Mouse (Mus musculus): ENCODE measurements around the gene Atp13a1.
A peak's percentile ranks its signal among the peaks of the same experiment; 100 is the strongest.

The Atp13a1 gene

DNA sequence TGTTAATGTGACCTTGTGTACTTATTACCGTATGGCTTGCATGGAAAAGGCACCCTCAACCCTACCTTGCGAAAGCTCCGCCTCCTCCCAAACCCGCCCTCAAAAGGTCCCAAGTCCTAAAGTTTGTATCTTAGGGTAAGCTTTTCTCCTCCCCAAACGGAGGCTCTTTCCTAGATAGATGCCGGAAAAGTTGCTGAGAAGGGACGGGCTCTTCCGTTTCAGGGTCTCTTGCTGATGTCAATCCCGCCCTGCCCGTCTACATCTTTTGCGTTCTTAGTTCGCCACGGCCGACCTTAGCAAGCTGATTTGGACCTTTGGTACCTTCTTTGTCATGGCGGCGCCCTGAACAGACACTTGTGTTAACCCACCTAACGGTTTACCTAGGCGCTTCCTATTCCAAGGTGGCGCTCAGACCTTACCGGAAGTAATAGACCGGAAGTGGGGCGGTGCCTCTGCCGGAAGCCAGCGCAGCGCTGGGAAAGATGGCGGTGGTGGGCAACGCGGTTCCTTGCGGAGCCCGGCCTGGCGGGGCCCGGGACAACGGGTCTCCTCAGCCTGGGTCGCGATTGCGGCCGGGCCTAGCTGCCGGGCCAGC lies at the start of gene Atp13a1, which contains the start of gene Zfp866:
Atp13a1 (plus strand) TSS at position 391 of the 595 bp plus-strand sequence.
Zfp866 (minus strand) TSS at position 406 of the 595 bp plus-strand sequence.
- peak; percentile 90 for DNase-seq

DNA sequence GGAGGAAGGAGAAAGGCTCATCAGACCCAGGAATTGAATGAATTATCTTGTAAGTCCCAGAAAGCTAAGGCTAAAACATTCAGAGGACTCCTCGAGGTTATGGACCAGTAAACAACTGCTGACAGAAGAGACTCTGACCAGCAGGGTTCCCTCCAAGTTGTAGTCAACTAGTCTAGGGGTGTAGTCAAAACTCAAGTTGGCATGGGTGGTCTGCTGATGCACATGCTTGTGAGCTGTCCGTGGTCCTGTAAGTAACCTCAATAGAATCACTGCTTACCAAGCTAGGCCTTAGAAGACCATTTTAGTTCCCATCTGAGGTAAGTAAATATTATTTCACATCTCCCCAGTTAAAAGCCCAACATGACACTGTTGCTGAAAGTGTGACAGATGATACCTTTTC lies 49.7 kb upstream of the Atp13a1 start:
- no peak for DNase-seq

DNA sequence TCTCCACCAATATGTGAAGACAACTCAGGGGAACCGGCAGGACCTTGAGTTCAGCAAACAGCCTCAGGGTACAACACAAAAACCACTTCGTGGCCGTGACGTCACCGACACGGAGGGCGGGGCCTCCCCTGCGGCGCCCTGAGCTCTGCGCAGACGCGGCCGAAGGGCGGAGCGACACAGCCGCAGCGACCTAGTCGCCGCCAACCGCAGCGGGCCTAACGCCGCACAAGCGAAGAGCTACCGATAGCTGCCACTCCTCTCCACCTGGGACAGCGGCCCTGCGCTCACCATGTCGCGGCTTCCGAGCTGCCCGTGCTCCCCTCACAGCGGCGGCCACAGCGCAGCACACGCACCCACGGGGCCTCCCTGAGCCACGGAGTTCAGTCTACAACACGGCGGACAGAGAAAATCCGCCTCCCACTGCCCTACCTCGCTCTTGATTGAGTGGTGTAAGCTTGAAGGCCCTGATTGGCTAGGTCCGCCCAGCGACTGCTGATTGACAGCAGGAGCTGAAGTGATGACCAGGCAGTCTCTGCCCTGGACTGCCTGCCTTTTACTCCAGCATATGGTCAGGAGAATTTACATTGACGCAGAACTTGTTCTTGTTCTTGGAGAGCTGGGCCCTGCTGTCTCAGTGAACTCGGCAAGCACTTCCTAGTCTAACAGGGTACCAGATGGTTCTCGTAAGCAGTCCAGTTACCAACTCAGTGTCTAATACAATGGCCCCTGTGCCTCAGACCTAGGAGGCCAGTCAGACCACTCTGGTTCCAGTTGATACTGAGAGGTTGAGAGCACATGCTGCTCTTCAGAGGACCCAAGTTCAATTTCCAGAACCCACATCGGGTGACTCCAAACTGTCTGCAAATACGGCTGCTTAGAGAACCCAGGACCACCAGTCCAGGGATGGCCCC lies 41.2 kb upstream of the Atp13a1 start, which contains the start of gene Zfp963:
Zfp963 (minus strand) TSS at position 427 of the 911 bp plus-strand sequence.
- peak; percentile 95 for DNase-seq

DNA sequence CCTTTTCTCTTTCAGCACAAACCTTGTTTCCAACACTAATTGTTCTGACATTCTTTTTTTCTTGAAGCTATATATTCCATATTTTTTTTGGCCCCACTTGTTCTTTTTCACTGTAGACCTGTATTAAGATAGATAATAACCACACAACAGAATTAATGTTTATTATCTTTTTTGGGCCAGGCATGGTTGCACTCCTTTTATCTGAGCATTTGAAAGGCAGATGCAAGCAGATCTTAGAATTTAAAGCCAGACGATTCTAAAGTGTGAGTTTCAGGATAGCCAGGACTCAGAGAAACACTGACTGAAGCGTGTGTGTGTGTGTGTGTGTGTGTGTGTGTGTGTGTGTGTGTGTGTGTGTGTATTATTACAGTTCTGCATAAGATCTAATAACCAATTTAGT lies 38.5 kb upstream of the Atp13a1 start:
- no peak for DNase-seq

DNA sequence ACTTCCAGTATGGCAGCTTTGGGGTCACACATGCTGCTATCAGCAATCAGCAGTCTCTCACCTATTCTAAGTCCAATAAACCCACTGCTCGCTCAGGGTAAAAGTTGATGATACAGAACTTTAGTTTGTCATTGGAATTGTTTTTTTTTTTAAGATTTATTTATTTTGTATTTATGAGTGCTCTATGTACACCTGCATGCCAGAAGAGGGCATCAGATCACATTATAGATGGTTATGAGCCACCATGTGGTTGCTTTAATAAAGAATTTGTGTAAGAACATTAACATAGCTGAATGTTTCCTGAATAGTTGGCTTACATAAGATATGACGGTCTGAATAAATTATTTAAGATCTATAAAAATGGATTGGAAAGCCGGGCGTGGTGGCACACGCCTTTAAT lies 32.6 kb upstream of the Atp13a1 start:
- DNase-seq, result no peak

DNA sequence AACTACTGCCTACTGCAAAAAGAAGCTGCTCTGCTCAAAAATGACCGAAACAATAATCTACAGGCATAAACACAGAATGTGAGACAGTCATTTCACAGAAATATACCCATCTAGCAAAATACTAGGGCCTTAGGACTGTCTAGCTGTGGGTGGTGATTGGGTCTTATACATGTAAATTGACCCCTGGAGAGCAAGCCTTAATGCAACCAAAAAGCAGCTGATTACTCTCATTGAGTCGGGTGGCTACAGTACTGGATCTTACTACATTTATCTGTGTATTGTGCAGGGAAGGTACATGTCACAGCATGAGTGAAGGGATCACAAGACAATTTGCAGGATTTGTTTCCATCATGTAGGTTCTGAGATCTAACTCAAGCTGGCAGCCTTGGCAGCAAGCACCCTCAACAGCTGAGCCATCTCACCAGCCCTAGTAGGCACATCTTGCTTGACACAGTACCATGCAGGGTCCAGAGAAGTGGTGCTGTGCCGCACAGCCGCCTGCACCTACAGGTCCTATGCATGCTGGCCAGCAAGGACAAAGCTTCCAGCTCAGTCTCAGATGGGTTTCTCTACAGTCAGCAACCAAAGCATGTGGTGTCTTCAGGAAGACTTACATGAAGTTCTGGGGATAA lies 29.0 kb upstream of the Atp13a1 start:
- DNase-seq, result no peak

DNA sequence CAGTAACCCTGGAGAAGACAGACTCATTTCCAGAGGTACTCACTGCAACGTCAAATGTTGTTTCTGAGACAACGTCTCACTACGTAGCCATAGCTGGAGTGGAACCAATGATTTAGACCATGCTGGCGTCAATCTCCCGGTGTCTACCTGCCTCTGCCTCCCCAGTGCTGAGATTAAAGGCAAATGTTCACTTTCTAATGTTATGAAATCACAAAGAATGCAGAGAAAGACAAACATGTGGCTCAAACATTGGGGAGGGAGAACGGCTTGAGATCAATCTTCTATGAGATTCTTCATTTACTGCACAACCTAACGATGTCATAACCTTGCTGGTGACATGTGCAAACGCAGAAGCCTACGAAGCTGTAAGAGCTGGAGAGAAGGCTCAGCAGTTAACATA lies 19.7 kb upstream of the Atp13a1 start:
- no peak for DNase-seq

DNA sequence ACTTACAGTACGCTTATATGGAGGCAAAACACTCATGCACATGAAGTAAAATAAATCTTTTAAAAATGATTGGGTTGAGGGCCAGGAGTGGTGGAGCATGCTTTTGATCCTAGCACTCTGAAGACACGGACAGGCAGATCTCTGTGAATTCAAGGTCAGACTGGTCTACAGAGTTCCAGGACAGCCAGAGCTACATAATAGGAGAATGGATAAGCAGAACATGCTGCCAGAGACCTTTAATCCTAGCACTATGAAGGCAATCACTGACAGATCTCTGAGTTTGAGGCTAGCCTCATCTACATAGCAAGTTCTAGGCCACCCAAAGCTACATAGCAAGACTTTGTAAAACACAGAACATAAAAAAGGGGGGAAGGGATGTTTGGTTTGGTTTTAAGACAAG lies 18.9 kb upstream of the Atp13a1 start:
- DNase-seq, result no peak

DNA sequence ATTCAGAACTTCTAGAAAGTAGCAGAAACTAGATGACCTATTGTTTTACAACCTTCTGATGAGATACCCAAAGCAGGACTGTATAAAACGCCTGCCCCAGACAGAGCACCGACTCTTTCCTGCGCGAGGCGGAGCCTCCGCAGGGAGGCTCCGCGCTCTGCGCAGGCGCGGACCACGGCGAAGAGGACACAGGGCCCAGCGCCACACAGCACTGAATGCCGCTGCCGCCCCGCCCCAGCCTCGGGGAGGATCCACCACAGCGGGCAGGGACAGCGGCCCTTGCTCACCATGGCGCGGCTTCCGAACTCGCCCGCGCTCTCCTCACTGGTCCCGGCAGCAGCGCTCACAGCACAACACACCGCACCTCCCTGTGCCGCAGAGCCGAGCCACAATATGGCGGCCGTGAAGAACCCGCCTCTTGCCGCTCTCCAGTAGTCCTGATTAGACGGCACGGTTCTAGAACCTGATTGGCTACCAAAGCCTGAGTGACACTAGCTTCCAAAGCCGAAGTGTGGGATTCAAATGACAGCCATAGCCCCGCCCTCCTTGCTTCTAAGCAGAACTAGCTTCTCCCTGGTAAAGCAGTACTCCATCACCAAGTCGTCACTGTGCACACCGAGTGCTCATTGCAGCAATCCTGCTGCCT lies 16.3 kb upstream of the Atp13a1 start, which contains the start of gene Gm20422:
Gm20422 (minus strand) TSS at position 384 of the 646 bp plus-strand sequence.
- peak; percentile 95 for DNase-seq

DNA sequence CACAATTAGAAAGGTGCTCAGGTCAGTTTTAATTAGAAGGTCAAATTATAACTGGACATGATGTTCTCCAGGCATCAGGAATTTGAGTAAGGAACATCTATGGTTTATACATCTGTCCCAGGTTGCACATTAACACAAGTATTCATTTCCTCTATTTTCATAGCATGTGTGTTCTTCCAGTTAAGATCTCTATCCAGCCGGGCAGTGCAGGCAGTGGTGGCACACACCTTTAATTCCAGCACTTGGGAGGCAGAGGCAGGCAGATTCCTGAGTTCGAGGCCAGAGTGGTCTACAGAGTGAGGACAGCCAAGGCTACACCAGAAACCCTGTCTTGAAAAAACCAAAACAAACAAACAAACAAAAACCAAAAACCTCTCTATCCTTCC lies 15.8 kb upstream of the Atp13a1 start:
- DNase-seq, result peak; percentile 15

DNA sequence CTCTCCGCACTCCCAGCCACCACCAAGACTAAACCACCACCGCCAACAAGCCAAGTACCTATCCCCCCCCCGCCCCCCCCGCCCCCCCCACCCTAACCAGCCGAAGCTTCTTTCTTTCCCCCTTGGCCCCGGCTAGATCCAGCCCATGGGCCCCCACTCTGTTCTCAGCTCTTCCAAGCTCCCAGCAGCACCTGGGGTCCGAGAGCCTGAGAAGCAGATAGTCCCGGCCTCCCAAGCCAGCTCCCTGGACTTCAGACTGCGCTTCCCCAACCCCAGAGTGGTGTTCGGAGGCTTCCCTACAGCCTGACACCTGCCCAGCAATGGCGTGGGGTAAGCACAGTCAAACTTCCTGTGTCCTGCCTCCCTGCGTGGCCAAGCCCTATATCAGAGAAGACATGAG lies 13.9 kb upstream of the Atp13a1 start:
- no peak for DNase-seq

DNA sequence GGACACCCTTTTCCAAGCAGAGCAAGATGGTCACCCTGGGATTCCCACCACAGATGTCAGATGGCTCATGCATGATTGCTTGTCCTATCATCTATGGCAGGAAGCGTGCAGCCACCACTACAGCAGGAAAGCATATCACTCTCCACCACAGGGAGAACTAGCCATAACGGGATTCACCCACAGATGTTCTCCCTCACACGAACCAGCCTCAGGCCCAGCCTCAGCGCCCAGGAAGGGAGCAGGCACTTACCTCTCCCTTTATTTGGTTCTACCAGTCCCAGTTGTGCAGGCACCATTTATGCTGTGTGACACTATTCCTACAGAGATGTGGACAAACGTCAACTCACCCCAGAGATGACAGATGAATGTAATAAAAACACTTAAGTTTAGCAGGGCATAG lies 1.9 kb upstream of the Atp13a1 start:
- peak; percentile 5 for DNase-seq

DNA sequence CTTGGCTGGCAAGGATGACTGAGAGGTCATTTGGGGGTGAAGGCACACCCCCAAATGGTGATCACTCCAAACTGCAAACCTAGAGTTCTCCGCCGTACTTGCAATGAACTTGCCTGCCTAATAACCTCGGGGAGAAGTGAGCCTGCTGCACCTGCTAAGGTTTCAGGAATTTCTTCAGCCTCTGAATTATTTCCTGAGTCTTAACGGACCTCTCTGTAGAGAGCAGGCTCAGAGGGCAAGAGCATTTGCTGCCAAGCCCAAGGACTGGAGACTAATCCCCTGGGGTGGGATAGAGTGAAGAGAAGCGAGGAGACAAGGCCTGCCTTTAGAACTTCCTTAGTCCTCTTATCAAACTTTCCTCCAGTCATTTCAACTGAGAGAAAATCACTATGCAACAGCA lies 1.2 kb upstream of the Atp13a1 start:
- DNase-seq, result peak; percentile 16

DNA sequence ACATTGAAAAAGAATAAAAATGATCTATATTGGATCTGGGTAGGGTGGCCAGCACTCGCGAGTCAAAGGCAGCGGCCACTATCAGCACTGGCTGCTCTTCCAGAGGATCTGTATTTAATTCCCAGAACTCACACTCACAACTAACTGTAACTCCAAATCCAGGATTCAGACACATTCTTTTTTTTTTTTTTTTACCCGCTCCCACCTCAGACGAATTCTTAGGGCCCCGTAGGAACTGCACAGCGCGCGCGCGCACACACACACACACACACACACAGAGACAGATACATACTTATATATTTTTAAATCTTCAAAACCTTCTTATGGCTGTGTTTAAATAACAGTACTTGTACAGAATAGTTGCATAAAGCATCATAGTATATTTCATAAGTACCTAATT lies 599 bp upstream of the Atp13a1 start:
- no peak for DNase-seq

DNA sequence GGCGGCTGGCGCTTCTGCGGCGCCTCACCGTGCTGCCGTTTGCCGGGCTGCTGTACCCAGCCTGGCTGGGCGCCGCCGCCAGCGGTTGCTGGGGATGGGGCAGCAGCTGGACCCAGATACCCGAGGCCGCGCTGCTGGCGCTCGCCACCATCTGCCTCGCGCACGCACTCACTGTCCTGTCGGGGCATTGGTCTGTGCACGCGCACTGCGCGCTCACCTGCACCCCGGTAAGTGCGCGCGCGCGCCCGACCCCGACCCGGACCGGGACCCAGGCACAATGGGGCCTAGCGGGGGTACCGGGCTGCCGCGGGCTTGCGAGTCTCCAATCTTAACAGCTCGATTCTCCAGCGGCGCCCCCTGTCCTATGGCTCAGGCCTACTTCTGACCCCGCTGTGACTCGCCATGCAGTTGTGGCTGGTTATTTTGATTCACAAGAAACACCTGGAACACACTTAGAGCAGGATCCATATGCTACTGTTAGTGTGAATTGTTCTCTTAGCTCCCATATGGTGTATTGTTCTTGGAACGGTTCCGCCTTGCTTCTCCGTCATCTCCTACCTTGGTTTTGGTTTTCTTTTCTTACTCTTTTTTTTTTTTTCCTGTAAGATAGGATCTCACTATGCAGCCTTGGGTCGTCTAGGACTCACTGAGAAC lies 579 bp downstream of the Atp13a1 start:
- no peak for DNase-seq

DNA sequence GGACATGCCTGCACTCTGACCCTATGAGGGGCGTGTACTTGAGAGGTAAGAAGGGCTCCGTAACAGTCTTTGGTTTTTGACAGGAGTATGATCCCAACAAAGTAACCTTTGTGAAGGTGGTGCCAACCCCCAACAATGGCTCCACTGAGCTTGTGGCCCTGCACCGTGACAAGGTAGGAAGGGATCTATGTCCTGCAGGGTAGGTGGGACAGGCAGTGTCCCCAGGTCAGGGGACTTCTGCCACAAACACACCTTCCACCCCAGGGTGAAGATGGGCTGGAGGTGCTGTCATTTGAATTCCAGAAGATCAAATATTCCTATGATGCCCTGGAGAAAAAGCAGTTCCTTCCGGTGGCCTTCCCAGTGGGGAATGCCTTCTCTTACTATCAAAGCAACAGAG lies 2.7 kb downstream of the Atp13a1 start:
- DNase-seq, result peak; percentile 2

DNA sequence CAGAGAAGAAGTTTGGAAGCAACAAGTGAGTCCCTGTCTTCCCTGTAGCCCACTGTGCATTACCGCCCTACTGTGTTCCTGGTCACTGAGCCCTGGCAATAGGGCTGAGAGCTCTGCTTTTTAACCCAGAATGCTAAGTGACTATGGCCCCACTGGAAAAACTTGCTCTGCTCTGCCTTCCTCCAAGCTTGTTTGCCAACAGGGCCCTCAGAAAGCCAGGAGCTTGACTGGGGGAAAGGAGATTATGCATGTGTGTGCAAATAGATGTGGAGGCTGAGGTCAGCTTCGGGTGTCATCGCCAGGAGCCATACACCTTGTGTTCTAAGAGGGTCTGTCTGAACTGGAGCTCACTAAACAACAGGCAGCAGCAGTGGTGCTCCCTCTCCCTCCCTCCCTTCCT lies 3.1 kb downstream of the Atp13a1 start:
- peak; percentile 1 for DNase-seq

DNA sequence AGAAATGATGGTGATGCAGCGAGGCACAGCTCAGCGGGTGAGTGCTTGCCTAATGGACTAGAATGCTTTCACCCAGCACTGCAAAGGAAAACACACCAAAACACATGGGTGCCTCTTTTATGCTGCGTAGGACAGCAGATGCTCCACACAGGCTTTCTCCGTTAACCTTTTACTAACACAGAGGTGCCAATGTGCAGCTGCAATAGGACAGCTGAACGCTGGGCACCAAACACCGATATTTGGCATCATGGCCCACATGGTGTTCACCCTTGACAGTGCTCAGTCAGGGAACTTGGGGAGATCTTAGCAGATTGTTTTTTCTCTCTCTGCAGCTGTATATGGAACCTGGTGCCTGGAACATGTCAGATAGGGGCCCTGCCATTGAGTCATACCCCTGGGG lies 3.9 kb downstream of the Atp13a1 start:
- peak; percentile 1 for DNase-seq

DNA sequence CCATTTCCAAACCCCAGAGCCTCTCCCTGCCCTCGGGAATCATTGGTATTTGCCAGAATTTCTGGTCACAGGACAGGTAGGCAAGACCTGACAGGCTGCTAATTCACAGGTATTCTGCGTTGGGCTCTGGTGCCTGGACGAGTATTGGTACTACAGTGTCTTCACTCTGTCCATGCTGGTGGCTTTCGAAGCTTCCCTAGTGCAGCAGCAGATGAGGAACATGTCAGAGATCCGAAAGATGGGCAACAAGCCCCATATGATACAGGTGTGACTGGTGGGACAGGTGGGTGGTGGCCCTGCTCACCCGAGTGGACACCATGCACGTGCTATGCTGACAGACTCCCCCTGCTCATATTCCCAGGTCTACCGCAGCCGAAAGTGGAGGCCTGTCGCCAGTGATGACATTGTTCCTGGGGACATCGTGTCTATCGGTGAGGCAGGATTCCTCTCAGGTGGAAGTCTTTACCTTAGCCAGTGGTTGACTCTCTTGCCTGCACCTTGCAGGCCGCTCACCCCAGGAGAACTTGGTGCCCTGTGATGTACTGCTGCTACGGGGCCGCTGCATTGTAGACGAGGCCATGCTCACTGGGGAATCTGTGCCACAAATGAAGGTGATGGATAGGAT lies 5.9 kb downstream of the Atp13a1 start:
- DNase-seq, result peak; percentile 1

DNA sequence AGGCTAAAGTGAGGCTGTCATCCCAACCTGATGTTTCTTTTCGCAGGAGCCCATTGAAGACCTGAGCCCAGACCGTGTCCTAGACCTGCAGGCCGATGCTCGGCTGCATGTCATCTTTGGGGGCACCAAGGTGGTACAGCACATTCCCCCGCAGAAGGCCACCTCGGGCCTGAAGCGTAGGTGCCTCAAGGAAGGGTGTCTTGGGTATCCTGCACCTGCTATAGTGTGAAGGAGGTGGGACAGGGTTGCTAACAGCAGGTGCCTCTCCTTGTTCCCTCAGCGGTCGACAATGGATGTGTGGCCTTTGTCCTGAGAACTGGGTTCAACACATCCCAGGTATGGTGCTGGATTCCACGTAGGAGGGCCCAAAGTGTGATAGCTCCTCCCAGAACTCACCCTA lies 6.7 kb downstream of the Atp13a1 start:
- DNase-seq, result peak; percentile 1

DNA sequence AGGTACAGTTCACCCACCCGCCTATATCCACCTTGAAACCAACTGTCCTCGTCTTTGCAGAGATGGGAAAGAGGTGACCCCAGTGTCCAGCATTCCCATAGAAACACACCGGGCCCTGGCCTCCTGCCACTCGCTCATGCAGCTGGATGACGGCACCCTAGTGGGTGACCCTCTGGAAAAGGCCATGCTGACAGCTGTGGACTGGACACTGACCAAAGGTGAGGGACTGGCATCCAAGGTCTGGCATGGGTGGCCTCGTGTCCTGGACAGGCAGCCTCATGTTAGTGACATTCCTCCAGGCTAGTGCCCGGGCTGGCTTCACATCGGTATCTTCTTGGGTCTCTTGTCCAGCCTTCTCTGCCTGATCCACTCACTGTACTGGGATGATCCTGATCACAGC lies 8.3 kb downstream of the Atp13a1 start:
- peak; percentile 1 for DNase-seq

DNA sequence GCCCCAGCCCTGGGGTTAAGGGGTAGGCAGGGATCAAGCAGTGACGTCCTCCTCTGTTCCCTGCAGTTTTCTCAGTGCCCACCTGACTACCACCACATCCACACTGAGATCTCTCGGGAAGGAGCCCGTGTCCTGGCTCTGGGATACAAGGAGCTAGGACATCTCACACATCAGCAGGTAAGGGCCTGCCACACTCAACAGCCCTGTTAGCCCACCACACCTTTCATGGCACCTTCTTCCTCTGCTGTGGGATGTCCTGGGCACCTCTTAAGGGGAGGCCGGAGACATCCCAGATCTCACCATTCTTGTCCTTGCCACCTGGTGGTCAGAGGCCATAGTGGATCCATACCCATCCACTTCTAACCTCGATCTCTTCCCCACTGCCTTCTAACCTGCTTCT lies 9.0 kb downstream of the Atp13a1 start:
- DNase-seq, result peak; percentile 1

Measured in kidney, adult 11 months (tissue).